Mouse (Mus musculus) embryonic facial prominence, embryonic 11.5 days (tissue): ENCODE data around the gene Capn5. TPM values are rescaled to one million over a fixed set of nuclear protein-coding genes. Genes with fewer than 3 reads are reported as not detected.

Experiments used
- ATAC-seq: fragments of 200-750 bp; cut with Nextera tagmentation; replicated peaks from 2 replicates; pipeline ENCODE4 v1.8.0; 2017; ENCODE audit warnings: low read depth; ENCODE audit not compliant: insufficient number of reproducible peaks, low FRiP score, low TSS enrichment
- DNase-seq: peaks from one replicate; pipeline ENCODE4 v3.0.0-alpha.2; 2015; ENCODE audit warnings: low spot score
- H3K27ac ChIP-seq: fragments of 300-500 bp; sonication (generic); replicated peaks from 2 replicates; pipeline ENCODE4 v1.5.1; 2014; ENCODE audit warnings: mild to moderate bottlenecking, low read depth, low read length, control low read depth
- H3K27me3 ChIP-seq: fragments of 300-500 bp; sonication (generic); 2 replicates; pipeline ENCODE4 v1.6.1; 2014; ENCODE audit warnings: mild to moderate bottlenecking, low read length, moderate library complexity, mixed read lengths; ENCODE audit not compliant: control insufficient read depth, insufficient read depth
- H3K36me3 ChIP-seq: fragments of 300-500 bp; sonication (generic); replicated peaks from 2 replicates; pipeline ENCODE4 v1.6.1; 2014; ENCODE audit warnings: low read depth, mild to moderate bottlenecking, low read length, moderate library complexity, mixed read lengths; ENCODE audit not compliant: control insufficient read depth, insufficient read depth
- H3K4me1 ChIP-seq: fragments of 300-500 bp; sonication (generic); 2 replicates; pipeline ENCODE4 v1.6.1; 2014; ENCODE audit warnings: low read length, mixed read lengths; ENCODE audit not compliant: control insufficient read depth, insufficient read depth
- H3K4me2 ChIP-seq: fragments of 300-500 bp; sonication (generic); 2 replicates; pipeline ENCODE4 v1.6.1; 2014; ENCODE audit warnings: low read depth, mild to moderate bottlenecking, control low read depth, low read length, moderate library complexity
- H3K4me3 ChIP-seq: fragments of 300-500 bp; sonication (generic); 2 replicates; pipeline ENCODE4 v1.5.1; 2014; ENCODE audit warnings: low read depth, low read length, control low read depth
- H3K9ac ChIP-seq: fragments of 300-500 bp; sonication (generic); replicated peaks from 2 replicates; pipeline ENCODE4 v1.6.1; 2014; ENCODE audit warnings: mild to moderate bottlenecking, control low read depth, low read length
- H3K9me3 ChIP-seq: fragments of 300-500 bp; sonication (generic); replicated peaks from 2 replicates; pipeline ENCODE4 v1.6.1; 2016; ENCODE audit warnings: mild to moderate bottlenecking, low read length, inconsistent platforms, mixed read lengths; ENCODE audit not compliant: control insufficient read depth
- WGBS: fragments of 180-500 bp; shearing (Covaris S2); extraction: QIAGEN DNeasy Blood & Tissue Kit; methylation state at CpG from one replicate; pipeline ENCODE4 v1.1.7; 2014; 5-methylcytosine and 5-hydroxymethylcytosine counted together
- polyA plus RNA-seq: library from polyadenylated mRNA; unstranded; fragments of >200 nt; fragmentation: Nextera tagmentation; extraction: Ambion mirVana; gene quantifications from 2 replicates; pipeline ENCODE4 v1.2.1, GENCODE M21; 2014

Gene Capn5
- polyA plus RNA-seq, 1 experiment from 2014 or later, result 2.6 TPM

- peak; percentile 91 for DNase-seq
- Histone ChIP-seq H3K36me3 (no peaks in the 10 kb centered on the region), H3K9ac (no peak overlapping the region), H3K27ac (no peak overlapping the region), H3K27me3 (no peaks in the 10 kb centered on the region), H3K4me2 (no peak overlapping the region), H3K9me3 (no peaks in the 10 kb centered on the region), H3K4me3 (no peak overlapping the region), H3K4me1 (no peaks in the 10 kb centered on the region)
- no peak for ATAC-seq
- WGBS, result 41% methylated on average over 5 of the region's 5 CpGs
Observed at GRCm38 (mm10) chr7:98071620-98072019, 106.5 kb downstream of the Capn5 start.

Other genes with a start within 250 kb of the Capn5 start
- gene Myo7a, start 58.8 kb downstream of the Capn5 start, polyA plus RNA-seq, result 9.7 and 10.7 TPM in 2 replicates
- gene Omp, start 32.8 kb downstream of the Capn5 start, polyA plus RNA-seq, result 0.15 and 0.25 TPM in 2 replicates
- not detected in 2 replicates for gene B3gnt6, start 21.2 kb upstream of the Capn5 start, polyA plus RNA-seq
- gene Acer3, start 142.9 kb upstream of the Capn5 start, polyA plus RNA-seq, result 18.7 and 21.5 TPM in 2 replicates
- 13.6 and 14.5 TPM in 2 replicates for gene Tsku, start 183.1 kb upstream of the Capn5 start, polyA plus RNA-seq